Mouse (Mus musculus) kidney, adult 2 months (tissue): ENCODE measurements around the gene Lrrfip1. TPM values are rescaled to one million over a fixed set of nuclear protein-coding genes. Genes with fewer than 3 reads are reported as not detected.
A peak's percentile ranks its signal among the peaks of the same experiment; 100 is the strongest.

Experiments used
- DNase-seq: peaks from one replicate; pipeline ENCODE4 v3.0.0; 2021
- H3K27ac ChIP-seq: fragments of 200-500 bp; 2 replicates; pipeline ENCODE4 v1.5.1; 2012; ENCODE audit warnings: low read depth, low read length, control low read depth, inconsistent platforms; ENCODE audit not compliant: insufficient read depth
- H3K27me3 ChIP-seq: fragments of 200-500 bp; replicated peaks from 2 replicates; pipeline ENCODE4 v1.6.1; 2012; ENCODE audit warnings: mild to moderate bottlenecking, moderate library complexity, low read length, inconsistent platforms; ENCODE audit not compliant: control insufficient read depth, insufficient read depth
- H3K36me3 ChIP-seq: fragments of 200-500 bp; 2 replicates; pipeline ENCODE4 v1.6.1; 2012; ENCODE audit warnings: mild to moderate bottlenecking, moderate library complexity, low read length, inconsistent platforms; ENCODE audit not compliant: control insufficient read depth, insufficient read depth
- H3K4me1 ChIP-seq: fragments of 200-500 bp; 2 replicates; pipeline ENCODE4 v1.6.1; 2011; ENCODE audit warnings: low read length; ENCODE audit not compliant: control insufficient read depth, insufficient read depth
- H3K4me3 ChIP-seq: fragments of 200-500 bp; 2 replicates; pipeline ENCODE4 v1.5.1; 2011; ENCODE audit warnings: mild to moderate bottlenecking, low read depth, low read length, control low read depth; ENCODE audit not compliant: insufficient read depth
- CTCF ChIP-seq: fragments of 200-500 bp; conservative IDR thresholded peaks from 2 replicates; pipeline ENCODE4 v1.5.1; 2011; ENCODE audit warnings: low read depth, mild to moderate bottlenecking, control low read depth, low read length, moderate library complexity, mixed read lengths; ENCODE audit not compliant: insufficient read depth, insufficient read length
- POLR2A ChIP-seq: fragments of 200-500 bp; IDR thresholded peaks from one replicate; pipeline ENCODE4 v1.6.1; 2011; ENCODE audit warnings: low read depth, low read length, control low read depth
- WGBS: fragments of 180-500 bp; shearing (Covaris S2); methylation state at CpG from one replicate; pipeline ENCODE4 v1.1.7; 2018; 5-methylcytosine and 5-hydroxymethylcytosine counted together
- polyA plus RNA-seq: library from polyadenylated mRNA; depleted of rRNA; stranded (reverse); fragments of >200 nt; gene quantifications from 2 replicates; pipeline ENCODE4 v1.2.3, GENCODE M21; 2012

Gene Lrrfip1
- polyA plus RNA-seq, 1 experiment: 11.4 TPM

GRCm38 (mm10) chr1:91092451-91092850 lies 93.9 kb downstream of the Lrrfip1 start:
- H3K27me3 ChIP-seq: no peaks in the 10 kb centered on the region
- H3K36me3 ChIP-seq: no peaks in the 10 kb centered on the region
- H3K4me1 ChIP-seq: peaks cover 24% of the 10 kb centered on the region
- no peak overlapping the region for H3K27ac ChIP-seq
- H3K4me3 ChIP-seq: no peak overlapping the region
- 55% methylated on average over 6 of the region's 6 CpGs for WGBS
- DNase-seq: no peak
- TF ChIP-seq CTCF: no peak
- TF ChIP-seq POLR2A: no peak

DNA sequence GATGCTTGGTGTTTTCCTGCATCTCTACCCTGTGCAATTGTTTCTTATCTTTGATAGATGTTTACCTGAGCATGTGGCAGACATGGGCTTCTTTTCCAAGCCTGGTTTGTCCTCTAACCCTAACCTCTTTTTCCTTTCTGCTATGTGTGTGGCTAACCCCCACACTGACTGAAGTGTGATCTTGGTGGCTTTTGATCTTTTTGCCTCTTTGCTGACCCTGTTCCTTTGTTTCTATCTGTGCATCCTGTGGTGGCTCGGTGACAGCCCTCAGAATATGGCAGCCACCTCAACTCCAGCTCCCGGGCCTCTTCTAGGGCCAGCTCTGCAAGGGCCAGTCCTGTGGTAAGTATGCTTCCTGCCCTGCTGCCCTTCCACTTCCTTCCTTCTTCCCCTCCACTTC lies 94.8 kb downstream of the Lrrfip1 start:
- Histone ChIP-seq H3K27ac (no peak overlapping the region), H3K4me1 (peaks cover 24% of the 10 kb centered on the region), H3K4me3 (no peak overlapping the region), H3K36me3 (no peaks in the 10 kb centered on the region), H3K27me3 (no peaks in the 10 kb centered on the region)
- 50% methylated on average over 2 of the region's 2 CpGs for WGBS
- no peak for DNase-seq
- no peak for TF ChIP-seq POLR2A
- TF ChIP-seq CTCF: no peak

DNA sequence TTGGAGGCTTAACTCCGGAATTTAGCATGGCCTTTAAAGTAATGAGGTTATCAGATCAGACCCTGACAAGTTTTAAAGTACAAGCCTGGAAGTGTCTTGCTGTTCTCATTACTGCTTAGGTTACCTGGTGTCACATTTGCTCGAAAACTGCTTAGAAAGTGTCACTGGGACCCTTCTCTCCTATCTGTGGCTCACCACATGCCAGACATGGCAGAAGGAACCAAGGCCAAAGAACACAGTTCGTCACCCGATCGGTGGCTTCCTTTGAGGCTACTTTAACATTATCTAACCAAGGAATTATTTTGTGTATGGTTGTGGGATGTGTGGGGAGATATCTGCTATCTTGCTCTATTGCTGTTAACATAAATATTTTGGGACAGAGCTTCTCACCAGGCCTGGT lies 95.5 kb downstream of the Lrrfip1 start:
- Histone ChIP-seq H3K36me3 (no peaks in the 10 kb centered on the region), H3K27ac (no peak overlapping the region), H3K4me3 (no peak overlapping the region), H3K4me1 (peaks cover 19% of the 10 kb centered on the region), H3K27me3 (no peaks in the 10 kb centered on the region)
- 83% methylated on average over 5 of the region's 5 CpGs for WGBS
- no peak for DNase-seq
- TF ChIP-seq CTCF (no peak), POLR2A (no peak)

DNA sequence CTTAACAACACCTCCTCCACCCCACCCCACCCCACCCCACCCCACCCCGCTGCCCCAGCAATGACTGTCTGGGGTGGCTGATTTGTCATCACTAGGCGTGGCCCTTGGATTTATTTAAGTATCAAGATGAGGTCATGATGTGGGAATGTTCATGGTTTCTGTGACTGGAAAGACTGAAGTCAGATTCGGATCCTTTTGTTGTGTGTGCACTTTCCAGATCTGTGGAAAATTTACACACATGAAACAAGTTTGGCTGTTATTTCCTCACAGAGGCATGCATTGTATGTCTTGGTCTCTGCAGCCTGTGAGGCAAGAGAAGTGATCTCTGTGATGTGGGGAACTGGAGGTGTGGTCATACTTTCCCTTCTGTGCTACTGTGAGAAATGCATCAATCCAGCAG lies 96.7 kb downstream of the Lrrfip1 start:
- Histone ChIP-seq H3K4me3 (no peak overlapping the region), H3K27me3 (no peaks in the 10 kb centered on the region), H3K27ac (peak overlapping the region; percentile 6; the same call in 1 of the 2 replicates)

DNA sequence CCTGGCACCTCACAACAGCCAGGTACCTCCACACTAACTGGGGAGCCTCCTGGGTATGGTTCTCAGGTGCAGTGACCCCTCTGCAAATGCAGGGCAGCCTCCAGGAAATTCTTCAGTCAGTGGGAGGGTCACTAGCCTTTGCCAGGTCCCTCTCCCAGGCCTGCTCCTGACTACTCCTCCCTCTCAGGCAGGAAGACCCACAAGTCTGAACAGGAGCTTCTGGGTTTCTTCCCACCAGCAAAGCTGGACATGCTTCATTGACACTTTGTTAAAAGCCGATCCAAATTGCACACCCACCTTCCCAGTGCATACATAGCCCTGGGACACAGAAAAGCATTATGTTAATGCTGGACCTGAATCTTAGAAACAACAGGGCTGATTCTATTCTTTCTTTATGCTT lies 97.3 kb downstream of the Lrrfip1 start:
- H3K27ac ChIP-seq: no peak overlapping the region
- peaks cover 13% of the 10 kb centered on the region; the same call in 1 of the 2 replicates for H3K4me1 ChIP-seq
- no peaks in the 10 kb centered on the region for H3K27me3 ChIP-seq
- 21% methylated on average over 1 of the region's 1 CpGs for WGBS
- no peaks in the 10 kb centered on the region for H3K36me3 ChIP-seq
- no peak for TF ChIP-seq CTCF
- TF ChIP-seq POLR2A: no peak
- DNase-seq: no peak
- H3K4me3 ChIP-seq: no peak overlapping the region

More for the DNA sequence above, 96.7 kb downstream of the Lrrfip1 start:
- Histone ChIP-seq H3K36me3 (no peaks in the 10 kb centered on the region), H3K4me1 (peaks cover 13% of the 10 kb centered on the region; the same call in 1 of the 2 replicates)
- no peak for DNase-seq
- 57% methylated on average over 3 of the region's 3 CpGs for WGBS
- no peak for TF ChIP-seq POLR2A
- no peak for TF ChIP-seq CTCF

GRCm38 (mm10) chr1:91096490-91096889 lies 98.0 kb downstream of the Lrrfip1 start:
- no peaks in the 10 kb centered on the region for H3K27me3 ChIP-seq
- WGBS: 65% methylated on average over 5 of the region's 5 CpGs
- no peak for DNase-seq
- TF ChIP-seq CTCF: no peak
- no peak for TF ChIP-seq POLR2A
- no peak overlapping the region for H3K4me3 ChIP-seq
- peaks cover 10% of the 10 kb centered on the region; the same call in 1 of the 2 replicates for H3K4me1 ChIP-seq
- H3K36me3 ChIP-seq: no peaks in the 10 kb centered on the region
- H3K27ac ChIP-seq: no peak overlapping the region

- WGBS: 88% methylated on average over 11 of the region's 11 CpGs
- Histone ChIP-seq H3K27me3 (no peaks in the 10 kb centered on the region), H3K4me3 (no peak overlapping the region), H3K27ac (no peak overlapping the region), H3K36me3 (no peaks in the 10 kb centered on the region), H3K4me1 (peaks cover 9% of the 10 kb centered on the region; the same call in 1 of the 2 replicates)
- DNase-seq: no peak
- no peak for TF ChIP-seq POLR2A
- TF ChIP-seq CTCF: no peak
Observed at GRCm38 (mm10) chr1:91097283-91097834, 98.8 kb downstream of the Lrrfip1 start.

- no peak overlapping the region for H3K4me3 ChIP-seq
- no peak overlapping the region for H3K27ac ChIP-seq
- peak; percentile 72 for DNase-seq
- no peaks in the 10 kb centered on the region for H3K36me3 ChIP-seq
- TF ChIP-seq POLR2A (no peak), CTCF (peak; percentile 85)
- WGBS: 26% methylated on average over 6 of the region's 6 CpGs
- H3K27me3 ChIP-seq: no peaks in the 10 kb centered on the region
- peaks cover 9% of the 10 kb centered on the region; the same call in 1 of the 2 replicates for H3K4me1 ChIP-seq
Observed at GRCm38 (mm10) chr1:91098887-91099286, 100.3 kb downstream of the Lrrfip1 start.
